Mouse (Mus musculus) retina, postnatal 1 day (tissue): ENCODE results near the gene Serbp1.
"Not testable (repeated sequence)": the region's sequence is repeated elsewhere in the genome, so short reads cannot be mapped to it uniquely, and the experiment has no call there.

Experiments
- DNase-seq: peaks from one replicate; pipeline ENCODE4 v3.0.0-alpha.2; 2012

The Serbp1 gene

DNA sequence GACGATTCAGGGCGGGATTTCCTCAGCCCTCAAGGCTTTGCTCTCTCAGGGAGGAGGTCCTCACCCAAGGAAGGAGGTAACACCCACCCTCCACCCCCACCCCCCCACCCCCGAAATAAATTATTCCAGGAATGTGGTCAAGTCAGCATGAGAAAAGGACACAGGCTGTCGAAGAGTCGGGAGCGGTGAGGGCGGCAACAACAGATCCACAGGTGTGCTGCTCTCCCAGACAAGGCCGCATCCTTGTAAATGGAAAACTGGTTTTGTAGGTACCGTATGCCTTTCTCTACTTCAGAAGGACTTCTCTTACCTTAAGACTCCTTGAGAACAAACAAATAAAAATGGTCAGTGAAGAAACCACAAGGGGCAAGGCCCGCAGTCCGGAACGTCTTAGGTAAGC lies at the start of gene Serbp1:
Gene Serbp1 (plus strand): TSS at position 200 of the 400 bp plus-strand sequence.
- DNase-seq: no peak

DNA sequence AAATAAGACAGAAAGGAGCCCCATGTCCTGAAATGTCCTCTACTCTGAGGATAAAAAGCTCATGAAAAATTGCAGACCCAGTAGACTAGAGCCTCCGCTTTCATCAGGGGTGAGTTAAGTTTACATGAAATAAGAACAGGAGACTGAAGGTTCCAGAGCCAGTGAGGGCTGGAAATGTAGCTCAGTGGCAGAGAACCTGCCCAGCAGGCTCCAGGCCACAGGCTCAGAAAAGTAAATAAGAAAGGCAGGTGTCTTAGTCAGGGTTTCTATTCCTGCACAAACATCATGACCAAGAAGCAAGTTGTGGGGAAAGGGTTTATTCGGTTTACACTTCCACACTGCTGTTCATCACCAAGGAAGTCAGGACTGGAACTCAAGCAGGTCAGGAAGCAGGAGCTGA lies 44.4 kb upstream of the Serbp1 start:
- DNase-seq: no peak

DNA sequence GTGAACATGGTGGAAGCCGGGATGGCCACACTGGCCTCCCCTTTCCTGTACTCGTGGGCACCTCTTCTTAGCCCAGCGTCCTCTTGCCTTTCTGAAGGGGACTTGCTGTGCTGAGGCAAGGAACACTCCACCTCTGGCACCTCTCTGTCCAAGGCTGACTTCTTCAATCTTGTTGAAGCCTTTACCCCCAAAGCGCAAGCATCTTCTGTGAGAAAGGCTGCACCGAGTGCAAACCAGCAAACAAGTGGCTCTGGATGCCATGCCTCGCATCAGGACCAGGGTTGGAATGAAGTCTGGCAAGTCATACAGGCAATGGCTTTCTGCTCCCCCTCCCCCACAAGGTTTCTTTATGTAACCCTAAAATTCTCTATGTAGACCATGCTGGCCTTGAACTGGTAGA lies 43.4 kb upstream of the Serbp1 start:
- no peak for DNase-seq

DNA sequence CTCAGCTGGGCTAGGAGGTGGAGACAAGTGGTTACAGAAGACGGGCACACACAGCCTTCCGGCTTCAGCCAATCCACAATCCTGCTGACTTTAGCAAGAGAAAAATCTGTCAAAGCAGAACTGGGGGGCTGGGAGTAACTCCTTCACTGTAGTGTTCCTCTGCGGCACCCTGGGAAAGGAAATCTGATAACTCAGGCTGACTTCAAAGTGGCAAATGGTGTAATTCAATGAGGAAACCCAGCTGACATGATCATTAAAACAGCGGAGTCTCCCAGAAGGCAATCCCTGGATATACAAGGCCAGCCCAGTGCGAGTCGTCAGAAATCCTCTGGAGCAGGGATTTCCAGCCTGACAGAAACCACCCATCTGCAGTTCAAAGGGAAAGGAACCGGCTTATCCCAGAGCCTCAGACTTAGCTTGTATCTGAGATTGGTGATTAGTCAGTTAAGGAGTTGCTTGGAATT lies 42.8 kb upstream of the Serbp1 start:
- DNase-seq: peak; percentile 14

DNA sequence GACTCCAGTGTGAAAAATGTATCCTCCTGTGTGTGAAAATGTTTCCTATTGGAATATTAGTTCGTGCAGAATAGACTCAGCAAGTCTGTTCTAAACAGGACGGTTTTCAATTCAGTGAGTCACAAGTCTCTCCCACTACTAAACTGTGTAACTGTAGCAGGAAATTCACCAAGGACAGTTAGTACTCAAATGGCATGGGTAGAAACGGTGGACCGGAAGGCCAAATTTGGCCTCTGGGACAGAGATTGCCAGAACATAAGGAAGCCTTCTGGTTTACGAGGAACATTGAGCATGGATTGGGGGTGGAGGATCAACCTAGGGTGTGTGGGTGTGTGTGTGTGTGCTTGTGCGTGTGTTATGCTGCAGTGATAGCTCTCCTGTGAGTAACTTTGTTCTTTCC lies 41.2 kb upstream of the Serbp1 start:
- no peak for DNase-seq

DNA sequence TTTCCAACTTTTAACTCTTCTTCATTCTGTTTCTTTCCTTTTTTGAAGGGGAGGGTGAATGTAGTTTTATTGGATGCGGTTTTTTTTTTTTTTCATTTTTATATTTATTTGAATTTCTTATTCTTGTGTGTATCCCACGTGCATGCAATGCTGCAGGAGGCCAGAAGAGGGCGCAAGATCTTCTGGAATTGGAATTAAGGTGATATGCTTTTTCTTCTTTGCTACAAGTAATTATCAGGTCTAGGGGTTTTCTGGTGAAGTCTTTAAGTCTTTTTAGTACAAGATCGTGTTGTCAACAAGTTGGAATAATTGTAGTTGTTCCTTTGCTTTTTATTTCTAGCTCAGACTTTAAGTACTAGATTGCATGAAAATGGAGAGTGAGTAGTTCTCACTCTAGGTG lies 39.9 kb upstream of the Serbp1 start:
- DNase-seq: peak; percentile 9

DNA sequence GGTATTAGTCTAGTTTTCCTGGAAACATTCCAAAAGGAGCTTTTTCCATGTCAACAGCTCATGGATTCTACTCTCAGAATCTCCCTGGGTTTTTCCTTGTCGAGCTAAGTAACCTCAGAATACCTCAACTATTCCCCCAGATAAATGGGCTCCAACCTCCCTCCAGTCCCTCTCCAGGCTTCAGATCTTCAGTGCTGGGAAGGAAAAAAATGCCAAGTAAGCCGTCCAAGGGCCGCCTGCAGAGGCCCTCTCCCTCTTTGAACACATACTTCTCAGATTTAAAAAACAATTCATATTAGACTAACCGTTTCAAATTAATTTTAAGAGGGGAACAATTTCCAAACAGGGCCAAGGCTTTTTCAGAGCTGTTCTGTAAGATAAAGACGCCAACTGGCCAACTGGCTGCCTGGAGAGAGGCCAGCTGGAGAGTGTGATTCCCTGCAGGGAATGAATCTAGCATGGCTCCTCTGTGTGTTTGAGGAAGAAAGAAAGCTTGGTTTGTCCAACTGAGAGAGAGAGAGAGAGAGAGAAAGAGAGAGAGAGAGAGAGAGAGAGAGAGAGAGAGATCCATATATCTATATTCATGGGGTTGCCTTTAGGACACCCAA lies 37.2 kb upstream of the Serbp1 start:
- DNase-seq: no peak

DNA sequence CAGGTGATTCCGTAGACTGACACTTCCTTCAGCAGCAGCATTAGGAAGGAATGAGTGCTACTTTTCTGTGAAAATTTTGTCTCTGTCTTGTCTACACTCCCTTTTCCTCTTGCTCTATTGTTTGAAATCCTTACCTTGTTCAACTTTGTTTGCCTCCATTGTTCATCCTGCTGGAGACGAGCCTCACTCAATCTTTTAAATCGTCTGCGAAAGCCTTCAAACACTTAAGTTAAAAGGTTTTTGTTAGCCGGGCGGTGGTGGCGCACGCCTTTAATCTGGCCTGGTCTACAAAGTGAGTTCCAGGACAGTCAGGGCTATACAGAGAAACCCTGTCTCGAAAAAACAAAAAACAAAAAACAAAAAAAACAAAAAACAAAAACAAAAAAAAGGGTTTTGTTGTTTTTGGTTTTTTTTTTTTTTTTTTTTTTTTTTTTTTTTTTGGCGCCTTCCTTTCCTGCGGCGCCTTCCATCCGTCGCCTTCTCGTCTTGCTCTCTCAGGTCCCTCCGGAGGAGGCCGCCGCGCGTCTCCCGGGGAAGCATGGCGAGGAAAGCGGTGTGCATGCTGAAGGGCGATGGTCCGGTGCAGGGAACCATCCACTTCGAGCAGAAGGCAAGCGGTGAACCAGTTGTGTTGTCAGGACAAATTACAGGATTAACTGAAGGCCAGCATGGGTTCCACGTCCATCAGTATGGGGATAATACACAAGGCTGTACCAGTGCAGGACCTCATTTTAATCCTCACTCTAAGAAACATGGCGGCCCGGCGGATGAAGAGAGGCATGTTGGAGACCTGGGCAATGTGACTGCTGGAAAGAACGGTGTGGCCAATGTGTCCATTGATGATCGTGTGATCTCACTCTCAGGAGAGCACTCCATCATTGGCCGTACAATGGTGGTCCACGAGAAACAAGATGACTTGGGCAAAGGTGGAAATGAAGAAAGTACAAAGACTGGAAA lies 32.6 kb upstream of the Serbp1 start:
- no peak for DNase-seq

DNA sequence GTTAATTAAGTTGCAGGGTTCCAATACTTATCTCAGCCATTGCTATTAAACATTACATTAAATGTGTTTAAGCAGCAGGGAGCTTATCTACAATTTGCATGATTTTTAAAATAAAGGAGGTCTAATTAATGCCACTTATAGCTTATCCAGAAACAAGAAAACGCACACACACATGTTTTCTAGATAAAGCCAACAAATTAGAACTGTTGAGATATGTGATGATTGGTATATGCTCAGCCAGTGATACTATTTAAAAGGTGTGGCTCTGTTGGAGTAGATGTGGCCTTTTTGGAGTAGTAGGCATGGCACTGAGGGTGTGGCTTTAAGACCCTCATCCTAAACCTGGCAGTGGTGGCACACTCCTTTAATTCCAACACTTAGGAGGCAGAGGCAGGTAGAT lies 25.6 kb upstream of the Serbp1 start:
- DNase-seq: no peak

DNA sequence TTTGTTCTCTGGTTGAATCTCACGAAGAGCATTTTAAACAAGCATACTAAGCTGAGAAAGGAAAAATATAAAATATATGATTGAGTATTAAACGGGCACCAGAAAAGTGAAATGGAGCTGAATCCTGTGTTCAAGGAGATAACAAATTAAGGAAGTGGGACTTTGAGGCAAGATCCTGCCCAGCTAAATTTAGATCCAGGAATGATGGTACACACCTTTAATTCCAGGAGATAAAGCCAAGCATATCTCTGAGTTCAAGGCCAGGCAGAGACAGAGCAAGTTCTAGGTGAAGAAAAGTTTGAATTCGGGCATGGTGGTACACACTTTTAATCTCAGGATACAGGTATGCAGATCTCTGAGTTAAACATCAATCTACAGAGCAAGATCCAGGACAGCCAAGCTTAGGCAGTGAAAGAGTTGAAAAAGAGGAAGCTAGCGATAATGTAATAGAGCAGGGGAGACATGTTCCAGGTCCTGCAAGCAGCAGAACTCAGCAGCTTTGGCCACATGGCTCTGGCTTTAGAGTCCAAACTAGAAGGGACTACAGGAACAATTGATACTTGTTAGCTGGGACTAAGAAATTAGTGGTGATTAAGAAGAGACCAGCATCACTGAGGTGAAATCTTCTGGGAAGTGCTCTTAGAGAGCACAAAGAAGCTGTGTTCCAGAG lies 24.4 kb upstream of the Serbp1 start:
- DNase-seq: no peak

DNA sequence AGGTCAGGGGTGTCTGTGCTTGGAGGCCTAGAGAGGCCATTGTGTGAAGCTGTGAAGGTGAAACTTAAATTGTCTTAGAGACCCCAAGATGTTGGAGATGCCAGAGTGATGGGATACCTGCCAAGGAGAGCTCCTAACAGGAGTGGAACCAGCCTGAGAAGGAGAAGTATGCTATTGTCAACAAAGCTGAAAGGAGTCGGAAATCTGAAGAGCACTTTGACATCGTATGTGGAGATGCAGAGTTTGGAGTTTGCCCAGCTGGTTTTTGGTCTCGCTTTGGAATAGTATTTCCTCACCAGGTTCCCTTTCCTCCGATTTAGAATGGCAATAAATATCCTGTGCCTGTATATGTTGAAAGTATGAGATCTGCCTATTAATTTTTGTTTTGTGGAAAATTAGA lies 20.6 kb upstream of the Serbp1 start:
- no peak for DNase-seq

DNA sequence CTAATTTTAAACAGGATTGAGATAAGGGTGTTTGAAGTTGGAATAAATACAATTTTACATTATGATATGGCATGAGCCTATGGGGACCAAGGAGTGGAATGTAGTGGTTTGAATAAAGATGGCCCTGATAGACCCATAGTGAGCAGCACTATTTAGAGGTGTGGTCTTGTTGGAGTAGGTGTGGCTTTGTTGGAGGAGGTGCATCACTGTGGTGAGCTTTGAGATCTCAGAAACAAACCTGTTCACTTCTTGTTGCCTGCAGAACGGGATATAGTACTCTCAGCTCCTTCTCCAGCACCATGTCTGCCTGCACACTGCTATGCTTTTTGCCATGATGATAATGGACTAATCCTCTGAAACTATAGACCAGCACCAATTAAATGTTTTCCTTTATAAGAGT lies 20.1 kb upstream of the Serbp1 start:
- no peak for DNase-seq

DNA sequence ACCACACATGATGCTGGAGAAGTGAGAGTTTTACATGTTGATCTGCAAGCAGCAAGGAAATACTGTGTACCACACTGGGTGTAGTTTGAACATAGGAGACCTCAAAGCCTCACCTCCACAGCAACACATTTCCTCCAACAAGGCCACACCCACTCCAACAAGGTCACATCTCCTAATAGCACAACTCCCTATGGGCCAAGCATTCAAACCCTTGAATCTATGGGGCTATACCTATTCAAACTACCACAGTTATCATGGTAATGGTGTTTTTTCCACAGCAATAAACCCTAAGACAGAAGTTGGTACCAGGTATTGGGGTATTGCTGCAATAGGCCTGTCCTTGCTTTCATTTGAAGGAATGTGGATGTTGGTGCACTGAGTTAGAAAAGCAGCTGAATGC lies 19.4 kb upstream of the Serbp1 start:
- DNase-seq: no peak

DNA sequence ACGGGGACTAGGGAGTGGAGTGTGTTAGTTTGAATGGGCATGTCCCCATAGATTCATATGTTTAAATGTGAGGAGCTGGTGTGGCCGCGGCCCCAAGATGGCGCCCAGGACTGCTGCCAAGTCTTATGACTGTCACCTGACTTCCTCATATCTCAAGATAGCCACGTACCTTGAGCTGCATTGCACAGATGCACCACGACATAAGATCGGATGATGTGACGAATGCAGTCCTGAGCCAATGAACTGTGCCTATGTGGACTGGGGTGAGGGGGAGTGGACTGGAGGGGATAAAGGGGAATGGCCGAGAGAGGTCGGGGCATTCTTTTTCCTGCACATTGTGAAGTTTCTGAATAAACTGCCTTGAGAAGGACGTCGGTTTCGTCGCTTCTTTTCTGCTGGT lies 18.0 kb upstream of the Serbp1 start:
- not testable (repeated sequence) for DNase-seq

DNA sequence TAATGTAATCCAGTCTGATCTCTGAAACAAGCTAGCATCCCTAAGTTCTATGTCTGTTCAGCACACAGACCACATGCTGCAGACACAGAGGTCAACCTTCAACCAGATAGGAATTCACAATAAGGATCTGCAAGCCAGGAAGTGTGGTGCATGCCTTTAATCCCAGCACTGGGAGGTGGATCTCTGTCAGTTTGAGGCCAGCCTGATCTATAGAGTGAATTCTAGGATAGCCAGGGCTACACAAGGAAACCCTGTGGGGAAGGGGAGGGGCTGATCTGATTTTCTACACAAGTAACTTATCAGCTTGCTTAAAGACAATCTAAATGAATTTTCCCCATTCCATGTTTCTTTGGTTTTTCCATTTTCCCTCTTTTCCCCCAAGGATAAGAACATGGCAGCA lies 17.2 kb upstream of the Serbp1 start:
- DNase-seq: no peak

DNA sequence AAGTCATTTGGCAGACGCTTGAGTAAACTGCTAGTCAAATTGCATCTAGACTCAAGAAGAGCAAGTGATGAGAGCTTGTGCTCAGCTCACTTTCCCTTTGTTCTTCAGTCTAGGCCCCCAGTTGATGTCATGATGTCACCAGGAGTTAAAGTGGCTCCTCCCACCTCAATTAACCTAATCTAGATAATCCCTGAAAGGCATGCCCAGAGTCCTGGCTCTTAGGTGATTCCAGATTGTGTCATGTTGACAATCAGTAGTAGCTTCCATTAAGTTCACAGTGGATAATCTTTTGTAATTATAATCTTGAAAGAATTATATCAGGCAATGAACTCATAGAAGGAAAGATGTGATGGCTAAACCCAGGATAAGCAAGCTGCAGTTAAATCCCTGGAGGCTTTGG lies 14.9 kb upstream of the Serbp1 start:
- DNase-seq: peak; percentile 67

DNA sequence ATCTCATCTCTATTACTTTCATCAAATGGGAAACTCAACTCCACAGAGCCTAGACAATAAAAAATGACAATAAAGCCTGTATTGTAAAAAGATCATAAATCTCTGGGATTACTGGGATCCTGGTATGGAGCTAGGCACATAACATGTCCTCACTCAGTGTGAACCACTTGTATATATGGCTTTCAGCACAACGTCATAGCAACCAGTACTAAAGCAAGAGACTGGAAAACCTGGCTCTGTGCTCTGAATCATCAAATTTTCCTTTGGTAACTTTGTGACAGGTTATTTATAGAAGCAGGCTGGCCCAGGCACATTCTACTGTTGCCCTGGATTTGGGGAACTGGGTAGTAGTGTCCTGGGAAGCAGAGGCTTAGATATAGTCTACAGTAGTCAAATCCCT lies 14.5 kb upstream of the Serbp1 start:
- DNase-seq: no peak

DNA sequence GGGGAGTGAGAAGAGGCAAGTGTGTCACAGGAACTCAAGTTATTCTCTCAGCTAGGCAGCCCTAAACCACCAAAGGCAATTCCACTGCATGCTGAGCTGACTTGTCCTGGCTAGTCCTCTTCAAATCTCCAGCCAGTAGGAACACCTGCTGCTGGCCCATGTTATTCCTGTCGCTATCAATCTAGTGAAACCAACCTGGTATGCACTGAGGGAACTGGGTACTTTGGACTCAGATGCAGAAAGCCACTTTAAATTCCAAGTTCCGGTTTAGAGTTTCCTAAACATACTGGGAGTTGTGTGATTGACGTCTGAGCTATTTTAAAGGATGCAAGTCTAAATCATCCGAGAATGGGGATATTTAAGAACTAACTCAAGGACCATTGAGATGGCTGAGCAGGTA lies 11.7 kb upstream of the Serbp1 start:
- no peak for DNase-seq

DNA sequence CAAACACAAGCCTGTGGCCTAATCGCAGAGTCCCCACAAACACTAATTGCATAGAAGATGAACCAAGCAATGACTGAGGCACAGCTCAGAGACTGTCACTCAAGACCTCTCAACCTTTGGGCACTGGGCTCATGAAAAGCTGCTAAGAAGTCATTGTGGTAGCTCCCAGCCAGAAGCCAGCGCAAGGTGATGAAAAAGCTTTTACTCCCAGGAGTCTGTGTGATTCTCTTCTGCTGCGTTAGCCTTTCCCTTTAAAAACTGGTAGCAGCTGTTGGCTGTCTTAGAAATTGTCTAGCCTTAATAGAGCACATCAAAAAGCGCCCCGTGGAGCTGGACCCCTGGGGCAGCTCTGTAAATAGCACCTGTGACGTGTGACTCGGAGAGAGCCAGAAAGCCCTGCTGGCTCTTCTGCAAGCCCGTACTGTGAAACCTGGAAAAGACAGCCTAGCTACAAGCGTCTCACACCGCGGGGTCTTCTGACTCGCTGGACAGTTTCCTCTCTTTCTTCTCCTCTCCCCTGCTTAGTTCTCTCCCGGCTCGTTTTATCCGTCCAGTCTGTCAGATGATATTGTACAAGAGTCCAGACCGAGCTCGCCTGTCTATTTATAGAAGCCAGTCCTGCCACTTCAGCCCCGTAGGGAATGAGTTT lies 9.4 kb upstream of the Serbp1 start:
- peak; percentile 67 for DNase-seq

DNA sequence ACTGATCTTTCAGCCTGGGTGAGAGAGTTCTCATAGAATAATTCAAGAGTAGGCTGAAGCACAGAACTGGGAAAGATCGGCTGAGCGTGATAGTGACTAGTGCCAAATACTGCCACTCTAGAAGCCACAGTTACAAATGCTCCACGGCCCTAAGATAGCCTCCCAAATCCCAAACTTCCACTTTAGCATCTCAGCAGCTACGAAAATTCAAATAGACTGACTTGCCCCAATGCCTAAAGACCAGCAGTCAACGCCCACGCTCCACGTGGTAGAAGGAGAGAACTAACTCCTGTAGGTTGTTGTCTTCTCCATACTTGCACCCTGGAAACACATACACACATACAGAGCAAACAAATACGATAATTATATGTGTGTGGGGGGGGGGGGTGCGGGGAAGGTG lies 8.5 kb upstream of the Serbp1 start:
- DNase-seq: no peak

DNA sequence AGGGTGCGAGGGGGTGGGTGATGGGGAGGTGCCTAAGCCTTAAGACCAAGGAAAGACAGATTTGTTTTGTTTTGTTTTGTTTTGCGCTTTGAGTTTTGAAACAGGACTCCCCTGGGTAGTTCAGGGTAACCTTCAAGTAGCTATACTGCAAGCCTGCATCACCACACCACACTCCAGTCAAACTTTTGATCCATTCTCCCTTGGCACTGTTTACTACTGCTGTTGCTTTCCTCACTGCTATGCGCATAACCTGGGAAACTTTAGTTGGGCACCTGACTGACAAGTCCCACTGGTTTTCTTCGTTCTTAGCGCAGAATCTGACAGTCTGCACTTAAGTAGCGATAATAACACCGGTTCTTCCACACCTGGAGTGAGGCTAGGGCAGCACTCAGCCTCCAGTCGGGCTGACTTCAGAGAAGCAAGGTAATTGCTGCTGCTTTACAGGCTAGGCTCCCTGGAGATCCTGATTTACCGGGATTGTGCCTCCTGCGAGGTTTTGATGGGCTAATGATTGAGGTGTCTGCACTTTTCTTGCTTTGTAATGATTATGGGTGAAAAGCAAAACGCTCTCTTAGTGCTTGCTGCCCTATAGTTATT lies 8.0 kb upstream of the Serbp1 start:
- no peak for DNase-seq

DNA sequence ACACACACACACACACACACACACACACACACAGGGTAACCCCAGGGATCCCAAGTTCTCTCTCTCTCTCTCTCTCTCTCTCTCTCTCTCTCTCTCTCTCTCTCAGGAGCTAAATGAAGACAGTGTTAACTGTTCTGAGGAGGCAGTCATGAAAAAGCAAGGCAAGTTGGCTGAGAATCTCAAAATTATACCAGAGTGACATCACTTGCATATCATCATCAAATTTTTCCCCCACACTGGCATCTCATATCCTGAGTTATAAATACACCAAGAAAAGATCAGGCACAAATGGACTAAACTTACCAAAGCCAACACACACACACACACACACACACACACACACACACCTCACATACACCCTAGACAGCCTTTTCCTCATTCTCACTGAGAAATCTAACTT lies 7.0 kb upstream of the Serbp1 start:
- DNase-seq: no peak

DNA sequence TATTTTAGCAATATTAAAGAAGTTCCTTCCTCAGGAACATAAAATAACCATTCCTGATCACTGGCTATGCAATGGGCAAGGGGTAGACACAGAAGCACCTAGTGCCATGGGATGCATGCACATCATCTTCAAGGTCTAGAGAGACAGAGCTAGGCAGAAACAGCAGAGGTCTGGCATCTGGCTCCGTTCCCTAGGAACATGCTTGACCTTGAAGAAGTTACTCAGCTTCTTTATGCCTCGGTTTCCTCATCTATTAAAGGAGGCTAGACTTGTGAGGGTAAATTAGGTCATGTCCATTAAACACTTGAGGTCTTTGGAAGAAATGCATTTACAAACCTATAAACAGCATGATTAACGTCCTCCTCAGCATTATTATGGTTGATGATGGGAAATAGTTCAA lies 2.3 kb upstream of the Serbp1 start:
- DNase-seq: no peak
